Comparison of ENCODE assay signal across 8 mouse cellular contexts in the genomic region with DNA sequence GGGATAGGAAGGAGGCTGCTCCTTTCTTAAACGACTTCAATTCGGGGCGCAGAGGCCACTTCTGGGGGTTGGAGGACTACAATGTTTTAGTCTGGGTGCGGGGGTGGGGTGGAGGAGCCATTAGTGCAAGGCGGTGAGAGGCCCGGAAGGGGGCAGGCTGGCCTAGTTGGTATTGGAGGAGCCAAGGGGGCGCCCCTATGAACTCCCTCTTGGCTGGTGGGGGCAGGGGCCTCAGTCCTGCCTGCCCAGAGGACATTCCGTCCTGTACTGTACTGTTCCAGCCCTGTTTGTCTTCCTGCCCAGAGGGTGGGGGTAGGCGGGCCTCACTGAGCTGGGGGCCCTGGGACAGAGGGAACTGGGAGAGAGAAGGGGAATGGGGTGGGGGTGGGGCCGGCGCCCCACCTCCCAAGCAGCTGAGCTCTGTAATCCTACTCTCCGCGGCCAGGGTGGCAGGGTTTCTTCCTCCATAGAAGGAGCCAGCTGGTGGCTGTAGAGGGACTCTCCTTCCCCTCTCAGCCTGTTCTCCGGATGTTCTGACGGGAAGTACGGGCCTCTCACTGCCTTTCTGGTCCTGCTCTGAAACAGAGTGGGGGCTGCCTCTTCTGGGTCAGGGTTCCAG. TPM values are rescaled to one million over a fixed set of nuclear protein-coding genes. Genes with fewer than 3 reads are reported as not detected.
DNase-seq lines count a peak whose midpoint lies in the region; ATAC-seq and TF ChIP-seq lines count a peak whose summit lies in the region.

No protein-coding gene starts in this region.

- ATAC-seq in forebrain, postnatal 0 days = peak; percentile 53
- peak; percentile 85 for ATAC-seq in lung, embryonic 15.5 days (ENCODE audit: borderline replicate concordance, extremely low read depth, low FRiP score, low TSS enrichment)

- H3K4me2 ChIP-seq in forebrain, postnatal 0 days (ENCODE audit: low read depth) = no peak overlapping the region
- H3K4me2 ChIP-seq in lung, embryonic 15.5 days = peak overlapping the region; percentile 63

- DNase-seq in forebrain, postnatal 0 days = no peak
- DNase-seq in heart, postnatal 36 days = peak; percentile 83 to 90
- DNase-seq in layer of hippocampus, adult 18-20 months (ENCODE audit: low spot score in 2 of 2) = peak; percentile 61 to 88
- DNase-seq in thymus, postnatal 4 days = peak; percentile 86

- no peak for TF ChIP-seq EP300 in ES-Bruce4 (IDR thresholded peaks at IDR 0.05; ENCODE audit: insufficient read depth, low read depth, low read length)

- no peaks in the 10 kb centered on the region for H3K36me3 ChIP-seq in ES-Bruce4 (ENCODE audit: control insufficient read depth, insufficient read depth, low read length, poor library complexity, severe bottlenecking)
- H3K36me3 ChIP-seq in forebrain, postnatal 0 days (ENCODE audit: insufficient read depth) = no peaks in the 10 kb centered on the region
- H3K36me3 ChIP-seq in lung, embryonic 15.5 days = peaks cover 20% of the 10 kb centered on the region

- peak overlapping the region; percentile 24; the same call in 1 of the 2 replicates for H3K4me3 ChIP-seq in ES-Bruce4 (ENCODE audit: low read depth, low read length)
- no peak overlapping the region for H3K4me3 ChIP-seq in brown adipose tissue, adult 24 weeks (ENCODE audit: insufficient read depth, low read depth, low read length)
- H3K4me3 ChIP-seq in forebrain, postnatal 0 days (ENCODE audit: low read depth, low read length) = no peak overlapping the region
- peak overlapping the region; percentile 23 for H3K4me3 ChIP-seq in lung, embryonic 15.5 days
- H3K4me3 ChIP-seq in olfactory bulb, adult 2 months (ENCODE audit: insufficient read depth, low read depth, low read length) = no peak overlapping the region; the same call in 1 of the 2 replicates

- H3K27me3 ChIP-seq in ES-Bruce4 (ENCODE audit: control insufficient read depth, insufficient read depth, low read length, poor library complexity, severe bottlenecking) = no peaks in the 10 kb centered on the region
- H3K27me3 ChIP-seq in forebrain, postnatal 0 days (ENCODE audit: insufficient read depth, low read length) = no peaks in the 10 kb centered on the region; the same call in 1 of the 2 replicates
- H3K27me3 ChIP-seq in lung, embryonic 15.5 days = no peaks in the 10 kb centered on the region

- no peaks in the 10 kb centered on the region for H3K9me3 ChIP-seq in ES-Bruce4 (replicated peaks; ENCODE audit: control insufficient read depth, insufficient read depth, low read length, poor library complexity, severe bottlenecking)
- no peaks in the 10 kb centered on the region for H3K9me3 ChIP-seq in forebrain, postnatal 0 days (ENCODE audit: low read length)
- no peaks in the 10 kb centered on the region for H3K9me3 ChIP-seq in lung, embryonic 15.5 days

- TF ChIP-seq CTCF in ES-Bruce4 (IDR thresholded peaks at IDR 0.05; ENCODE audit: low read depth, low read length) = no peak
- peak; percentile 41 for TF ChIP-seq CTCF in forebrain, postnatal 0 days (IDR thresholded peaks at IDR 0.05; ENCODE audit: low read depth)
- TF ChIP-seq CTCF in olfactory bulb, adult 2 months (IDR thresholded peaks at IDR 0.05; ENCODE audit: insufficient read depth, low read depth, low read length) = 0 out of 2 replicates have a peak, but pooled peaks have one; percentile 20

- 3% methylated on average over 16 of the region's 16 CpGs for WGBS in forebrain, postnatal 0 days
- 2% methylated on average over 16 of the region's 16 CpGs for WGBS in lung, embryonic 15.5 days
- WGBS in olfactory bulb, adult 2 months = 21% methylated on average over 16 of the region's 16 CpGs

- peak overlapping the region; percentile 71 for H3K27ac ChIP-seq in ES-Bruce4 (ENCODE audit: insufficient read depth, low read length)
- peak overlapping the region; percentile 86 for H3K27ac ChIP-seq in brown adipose tissue, adult 24 weeks (replicated peaks; ENCODE audit: low read depth, low read length)
- peak overlapping the region; percentile 75 for H3K27ac ChIP-seq in forebrain, postnatal 0 days (ENCODE audit: low read depth, low read length)
- H3K27ac ChIP-seq in lung, embryonic 15.5 days = peak overlapping the region; percentile 100
- H3K27ac ChIP-seq in olfactory bulb, adult 2 months (ENCODE audit: insufficient read depth, low read depth, low read length) = peak overlapping the region; percentile 91

- peaks cover 1% of the 10 kb centered on the region for H3K4me1 ChIP-seq in ES-Bruce4 (ENCODE audit: control insufficient read depth, insufficient read depth, low read length)
- peaks cover 25% of the 10 kb centered on the region for H3K4me1 ChIP-seq in brown adipose tissue, adult 24 weeks (ENCODE audit: control insufficient read depth, insufficient read depth, insufficient read length, low read length)
- peaks cover 15% of the 10 kb centered on the region; the same call in 1 of the 2 replicates for H3K4me1 ChIP-seq in forebrain, postnatal 0 days (ENCODE audit: insufficient read depth)
- peaks cover 58% of the 10 kb centered on the region for H3K4me1 ChIP-seq in lung, embryonic 15.5 days
- H3K4me1 ChIP-seq in olfactory bulb, adult 2 months (ENCODE audit: control insufficient read depth, insufficient read depth, low read length) = peaks cover 48% of the 10 kb centered on the region

- intact Hi-C loops in heart, postnatal 36 days (cut with DNase I) = no loop called here

- no peak for TF ChIP-seq POLR2A in ES-Bruce4 (IDR thresholded peaks at IDR 0.05; ENCODE audit: insufficient read depth, low read length)
- no peak for TF ChIP-seq POLR2A in olfactory bulb, adult 2 months (IDR thresholded peaks at IDR 0.05; ENCODE audit: insufficient read depth, low read depth, low read length)

- H3K9ac ChIP-seq in ES-Bruce4 (ENCODE audit: low read depth, poor library complexity, severe bottlenecking) = peak overlapping the region; percentile 42; the same call in 1 of the 2 replicates
- no peak overlapping the region for H3K9ac ChIP-seq in forebrain, postnatal 0 days
- peak overlapping the region; percentile 35 for H3K9ac ChIP-seq in lung, embryonic 15.5 days

RNA-seq across cellular contexts. Expression of gene Hif3a, which starts 4.0 kb away (rescaled TPM):
- 11.9 and 14.0 TPM in 2 replicates for polyA plus RNA-seq in ES-Bruce4 (2011; ENCODE audit: insufficient read depth, insufficient read length, low read depth, missing spikeins)
- 0.25 TPM in 1 of 2 replicates, not detected in the other for polyA plus RNA-seq in brown adipose tissue, adult 24 weeks (2012; ENCODE audit: insufficient read depth, insufficient read length, missing spikeins)
- 7.2 and 12.2 TPM in 2 replicates for total RNA-seq in forebrain, postnatal 0 days (2014; rRNA removed)
- 1.1 and 2.0 TPM in 2 replicates for polyA plus RNA-seq in forebrain, postnatal 0 days (2015; fragmentation: Nextera tagmentation; extraction: Ambion mirVana)
- total RNA-seq in heart, postnatal 36 days (2021) = 1 to 10 TPM; 2.5 to 2.6 TPM
- 10 to 100 TPM in 1 of 2 experiments, 1 to 10 TPM in 1; 8.3 to 13.1 TPM for total RNA-seq in layer of hippocampus, adult 18-20 months (2021)
- polyA plus RNA-seq in lung, embryonic 15.5 days (2015; fragmentation: Nextera tagmentation; extraction: Ambion mirVana) = 37.6 and 41.5 TPM in 2 replicates
- polyA plus RNA-seq in olfactory bulb, adult 2 months (2012; ENCODE audit: insufficient read depth, insufficient read length, low replicate concordance, missing spikeins) = not detected in 2 replicates

RNA-seq across cellular contexts. Expression of gene Psg16, which starts 15.7 kb away (rescaled TPM):
- 0.29 and 3.3 TPM in 2 replicates for polyA plus RNA-seq in ES-Bruce4 (2011; ENCODE audit: insufficient read depth, insufficient read length, low read depth, missing spikeins)
- not detected in 2 replicates for polyA plus RNA-seq in brown adipose tissue, adult 24 weeks (2012; ENCODE audit: insufficient read depth, insufficient read length, missing spikeins)
- 2.3 and 5.1 TPM in 2 replicates for total RNA-seq in forebrain, postnatal 0 days (2014; rRNA removed)
- 3.3 and 5.7 TPM in 2 replicates for polyA plus RNA-seq in forebrain, postnatal 0 days (2015; fragmentation: Nextera tagmentation; extraction: Ambion mirVana)
- total RNA-seq in heart, postnatal 36 days (2021) = under 1 TPM; 0.14 to 0.16 TPM
- 1 to 10 TPM; 3.0 to 5.0 TPM for total RNA-seq in layer of hippocampus, adult 18-20 months (2021)
- polyA plus RNA-seq in lung, embryonic 15.5 days (2015; fragmentation: Nextera tagmentation; extraction: Ambion mirVana) = 0.10 and 0.19 TPM in 2 replicates
- polyA plus RNA-seq in olfactory bulb, adult 2 months (2012; ENCODE audit: insufficient read depth, insufficient read length, low replicate concordance, missing spikeins) = not detected in 2 replicates

RNA-seq across cellular contexts. Expression of gene Ppp5c, which starts 30.5 kb away (rescaled TPM):
- polyA plus RNA-seq in ES-Bruce4 (2011; ENCODE audit: insufficient read depth, insufficient read length, low read depth, missing spikeins) = 106 and 107 TPM in 2 replicates
- polyA plus RNA-seq in brown adipose tissue, adult 24 weeks (2012; ENCODE audit: insufficient read depth, insufficient read length, missing spikeins) = 36.7 and 41.0 TPM in 2 replicates
- 56.6 and 65.7 TPM in 2 replicates for total RNA-seq in forebrain, postnatal 0 days (2014; rRNA removed)
- polyA plus RNA-seq in forebrain, postnatal 0 days (2015; fragmentation: Nextera tagmentation; extraction: Ambion mirVana) = 129 and 137 TPM in 2 replicates
- total RNA-seq in heart, postnatal 36 days (2021) = 100 to 1,000 TPM; 107 to 109 TPM
- total RNA-seq in layer of hippocampus, adult 18-20 months (2021) = 100 to 1,000 TPM; 146 to 147 TPM
- polyA plus RNA-seq in lung, embryonic 15.5 days (2015; fragmentation: Nextera tagmentation; extraction: Ambion mirVana) = 107 and 110 TPM in 2 replicates
- polyA plus RNA-seq in olfactory bulb, adult 2 months (2012; ENCODE audit: insufficient read depth, insufficient read length, low replicate concordance, missing spikeins) = not detected in 2 replicates

Comparison
In these comparisons a context has a peak if more than half of its experiments do, and no peak if none do; other contexts are left out.
1. H3K4me3 ChIP-seq: peak in ES-Bruce4 (single experiment) and lung, embryonic 15.5 days (single experiment); none in brown adipose tissue, adult 24 weeks (single experiment), forebrain, postnatal 0 days (single experiment) and olfactory bulb, adult 2 months (single experiment).
2. Peak in every context shown above with its lines, with median percentiles within 50 percentile points of each other: H3K27ac ChIP-seq.